Mouse (Mus musculus): Measurements from ENCODE around the gene Gapvd1. TPM values are rescaled to one million over a fixed set of nuclear protein-coding genes. Genes with fewer than 3 reads are reported as not detected.
A peak's percentile ranks its signal among the peaks of the same experiment; 100 is the strongest.

Gapvd1 gene
- total and polyA plus RNA-seq, 3 experiments = 62.4 to 174 (median 96.7) TPM

DNA sequence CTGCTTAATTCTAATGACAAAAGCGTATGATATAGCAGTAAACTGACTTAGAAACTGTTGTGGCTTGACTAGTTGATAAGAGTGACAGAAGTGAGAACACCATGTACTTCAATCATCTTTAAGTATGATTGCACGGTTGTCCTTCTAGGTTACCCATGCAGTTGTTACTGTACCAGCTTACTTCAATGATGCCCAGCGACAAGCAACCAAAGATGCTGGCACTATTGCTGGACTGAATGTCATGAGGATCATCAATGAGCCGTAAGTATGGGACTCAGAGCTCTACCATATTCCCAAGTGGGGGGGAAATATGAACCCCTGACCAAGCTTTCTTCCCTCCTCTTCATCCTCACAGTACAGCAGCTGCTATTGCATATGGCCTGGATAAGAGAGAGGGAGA lies 18.6 kb upstream of the Gapvd1 start:
- TF ChIP-seq ZKSCAN1 (IDR thresholded peaks at IDR 0.05; ENCODE audit: low read depth, low read length) = no peak
- TF ChIP-seq ZMIZ1 (IDR thresholded peaks at IDR 0.05; ENCODE audit: low read depth, low read length) = 0 out of 2 replicates have a peak, but pooled peaks have one; percentile 48
- Histone ChIP-seq H3K9ac (ENCODE audit: control insufficient read depth, low read depth, low read length, poor library complexity, severe bottlenecking) (peak overlapping the region; percentile 80), H3K4me1 (ENCODE audit: control insufficient read depth in 1 of 2, insufficient read depth in 2 of 2, low read length in 2 of 2) (peaks cover 2 to 18% of the 10 kb centered on the region in 2 experiments), H3K4me3 (ENCODE audit: control insufficient read depth in 1 of 2, insufficient read depth in 1 of 2, low read depth in 2 of 2, low read length in 2 of 2) (peak overlapping the region; percentile 68 to 92), H3K79me2 (ENCODE audit: control insufficient read depth, insufficient read depth, low read length, poor library complexity) (peaks cover 63% of the 10 kb centered on the region), H3K27ac (ENCODE audit: control insufficient read depth, low read depth, low read length) (no peak overlapping the region), H3K27me3 (ENCODE audit: control insufficient read depth in 1 of 2, insufficient read depth in 2 of 2, low read length in 2 of 2) (no peaks in the 10 kb centered on the region), H3K36me3 (ENCODE audit: control insufficient read depth in 1 of 2, insufficient read depth in 2 of 2, low read length in 2 of 2) (peaks cover 43 to 52% of the 10 kb centered on the region in 2 experiments), H3K9me3 (replicated peaks; ENCODE audit: insufficient read depth, low read length) (no peaks in the 10 kb centered on the region)
- DNase-seq (ENCODE audit: low read depth, low spot score) = peak; percentile 50

DNA sequence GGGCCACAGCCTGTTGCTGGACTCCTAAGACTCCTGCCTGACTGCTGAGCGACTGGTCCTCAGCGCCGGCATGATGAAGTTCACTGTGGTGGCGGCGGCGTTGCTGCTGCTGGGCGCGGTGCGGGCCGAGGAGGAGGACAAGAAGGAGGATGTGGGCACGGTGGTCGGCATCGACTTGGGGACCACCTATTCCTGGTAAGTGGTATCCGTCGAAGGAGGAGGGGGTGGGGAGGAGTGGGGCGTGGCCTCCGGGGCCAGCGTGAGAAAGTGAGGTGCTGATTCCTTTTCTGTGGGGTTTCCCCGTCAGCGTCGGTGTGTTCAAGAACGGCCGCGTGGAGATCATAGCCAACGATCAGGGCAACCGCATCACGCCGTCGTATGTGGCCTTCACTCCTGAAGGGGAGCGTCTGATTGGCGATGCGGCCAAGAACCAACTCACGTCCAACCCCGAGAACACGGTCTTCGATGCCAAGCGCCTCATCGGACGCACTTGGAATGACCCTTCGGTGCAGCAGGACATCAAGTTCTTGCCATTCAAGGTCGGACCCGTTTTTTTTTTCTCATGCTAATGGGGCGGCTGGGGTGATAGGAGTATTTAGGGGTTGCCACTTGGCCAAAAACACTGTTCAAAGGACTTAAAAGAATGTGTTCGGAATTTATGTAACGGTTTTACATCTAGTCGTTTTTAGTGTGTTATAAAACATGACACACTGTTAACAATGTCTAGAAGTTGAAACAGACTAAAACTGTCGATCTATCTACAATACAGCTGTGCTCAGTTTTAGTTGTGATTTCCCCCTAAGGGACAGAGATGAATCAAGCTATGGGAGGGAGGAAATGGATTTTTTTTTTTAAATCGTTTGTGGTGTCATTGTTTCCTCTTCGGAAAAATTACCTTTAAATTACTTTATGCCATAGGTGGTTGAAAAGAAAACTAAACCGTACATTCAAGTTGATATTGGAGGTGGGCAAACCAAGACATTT lies 17.5 kb upstream of the Gapvd1 start:
- H3K36me3 ChIP-seq (ENCODE audit: control insufficient read depth in 1 of 2, insufficient read depth in 2 of 2, low read length in 2 of 2) = peaks cover 43 to 49% of the 10 kb centered on the region in 2 experiments
- H3K4me1 ChIP-seq (ENCODE audit: control insufficient read depth in 1 of 2, insufficient read depth in 2 of 2, low read length in 2 of 2) = peaks cover 2 to 18% of the 10 kb centered on the region in 2 experiments
- no peaks in the 10 kb centered on the region for H3K27me3 ChIP-seq (ENCODE audit: control insufficient read depth in 1 of 2, insufficient read depth in 2 of 2, low read length in 2 of 2)
- peaks cover 63% of the 10 kb centered on the region for H3K79me2 ChIP-seq (ENCODE audit: control insufficient read depth, insufficient read depth, low read length, poor library complexity)
- peak overlapping the region; percentile 80 for H3K9ac ChIP-seq (ENCODE audit: control insufficient read depth, low read depth, low read length, poor library complexity, severe bottlenecking)
- peak; percentile 77 for DNase-seq (ENCODE audit: low read depth, low spot score)
- H3K9me3 ChIP-seq (replicated peaks; ENCODE audit: insufficient read depth, low read length) = no peaks in the 10 kb centered on the region
- peak overlapping the region; percentile 60 for H3K27ac ChIP-seq (ENCODE audit: control insufficient read depth, low read depth, low read length)
- H3K4me3 ChIP-seq (ENCODE audit: control insufficient read depth in 1 of 2, insufficient read depth in 1 of 2, low read depth in 2 of 2, low read length in 2 of 2) = peak overlapping the region; percentile 68 to 92
- TF ChIP-seq ZMIZ1 (IDR thresholded peaks at IDR 0.05; ENCODE audit: low read depth, low read length) (no peak), SMC3 (IDR thresholded peaks at IDR 0.05; ENCODE audit: low read depth, low read length) (no peak), HCFC1 (IDR thresholded peaks at IDR 0.05; ENCODE audit: low read depth, low read length) (no peak), MXI1 (IDR thresholded peaks at IDR 0.05; ENCODE audit: low read depth, low read length) (peak; percentile 74), MAX (IDR thresholded peaks at IDR 0.05; ENCODE audit: low read length) (0 out of 2 replicates have a peak, but pooled peaks have one; percentile 40), POLR2AphosphoS5 (IDR thresholded peaks at IDR 0.05; ENCODE audit: borderline replicate concordance, low read depth, low read length) (no peak; the same call in 1 of the 2 replicates), CHD1 (IDR thresholded peaks at IDR 0.05; ENCODE audit: low read depth, low read length) (peak; percentile 93), TCF12 (IDR thresholded peaks at IDR 0.05; ENCODE audit: low read depth, low read length) (0 out of 2 replicates have a peak, but pooled peaks have one; percentile 17), TBP (IDR thresholded peaks at IDR 0.05; ENCODE audit: low read depth, low read length) (no peak), SIN3A (IDR thresholded peaks at IDR 0.05; ENCODE audit: low read length) (peak; percentile 73; the same call in 1 of the 2 replicates), USF2 (IDR thresholded peaks at IDR 0.05; ENCODE audit: borderline replicate concordance in 1 of 2, insufficient read depth in 1 of 2, low read depth in 1 of 2, low read length in 2 of 2) (no peak), MAZ (IDR thresholded peaks at IDR 0.05; ENCODE audit: low read depth, low read length) (no peak), UBTF (IDR thresholded peaks at IDR 0.05; ENCODE audit: borderline replicate concordance, insufficient read depth, low read depth, low read length) (no peak), MEF2A (IDR thresholded peaks at IDR 0.05; ENCODE audit: extremely low read depth, insufficient replicate concordance, low read depth, low read length, poor library complexity, severe bottlenecking) (no peak), MYC (IDR thresholded peaks at IDR 0.05; ENCODE audit: low read depth, low read length) (0 out of 2 replicates have a peak, but pooled peaks have one; percentile 50), NELFE (IDR thresholded peaks at IDR 0.05; ENCODE audit: low read depth, low read length) (no peak), JUND (IDR thresholded peaks at IDR 0.05; ENCODE audit: low read depth, low read length) (no peak), NRF1 (IDR thresholded peaks at IDR 0.05; ENCODE audit: insufficient read depth, low read depth, low read length, poor library complexity, severe bottlenecking) (no peak), ZKSCAN1 (IDR thresholded peaks at IDR 0.05; ENCODE audit: low read depth, low read length) (no peak), MAFK (IDR thresholded peaks at IDR 0.05; ENCODE audit: borderline replicate concordance, low read depth, low read length) (no peak), GABPA (IDR thresholded peaks at IDR 0.05; ENCODE audit: low read depth, low read length) (no peak), CTCF (IDR thresholded peaks at IDR 0.05 in 2 of 3, conservative IDR thresholded peaks at IDR 0.05 in 1 of 3; ENCODE audit: control insufficient read depth in 1 of 3, insufficient read depth in 1 of 3, low read depth in 2 of 3, low read length in 3 of 3, poor library complexity in 1 of 3, severe bottlenecking in 1 of 3) (no peak), USF1 (IDR thresholded peaks at IDR 0.05; ENCODE audit: low read depth, low read length) (no peak), MYB (IDR thresholded peaks at IDR 0.05; ENCODE audit: low read depth, low read length) (no peak), GATA1 (IDR thresholded peaks at IDR 0.05; ENCODE audit: low read depth, low read length) (no peak), CHD2 (IDR thresholded peaks at IDR 0.05; ENCODE audit: low read length) (no peak), BHLHE40 (IDR thresholded peaks at IDR 0.05; ENCODE audit: borderline replicate concordance, low read depth, low read length) (no peak)

Measured in MEL (cell line).